Mouse (Mus musculus): ENCODE results near the gene Trim30b. TPM values are rescaled to one million over a fixed set of nuclear protein-coding genes. Genes with fewer than 3 reads are reported as not detected.
"Not testable (repeated sequence)": the region's sequence is repeated elsewhere in the genome, so short reads cannot be mapped to it uniquely, and the experiment has no call there.

The Trim30b gene
- polyA plus RNA-seq, 1 experiment from 2014 or later: not detected

- Histone ChIP-seq H3K4me2 (replicated peaks) (no peak overlapping the region), H3K4me1 (no peaks in the 10 kb centered on the region), H3K9me3 (no peaks in the 10 kb centered on the region), H3K27ac (replicated peaks) (no peak overlapping the region), H3K36me3 (no peaks in the 10 kb centered on the region), H3K9ac (replicated peaks) (no peak overlapping the region), H3K27me3 (no peaks in the 10 kb centered on the region), H3K4me3 (no peak overlapping the region)
- ATAC-seq (replicated peaks): no peak
- 78% methylated on average over 9 of the region's 9 CpGs for WGBS
Measured at GRCm38 (mm10) chr7:104322028-104322427, 47.7 kb downstream of the Trim30b start.

- H3K4me2 ChIP-seq (replicated peaks): peak within 1 kb of the TSS; percentile 28
- not testable (repeated sequence) for H3K9me3 ChIP-seq; H3K36me3 ChIP-seq; H3K9ac ChIP-seq (replicated peaks); H3K27me3 ChIP-seq; H3K4me1 ChIP-seq; H3K27ac ChIP-seq (replicated peaks); ATAC-seq (replicated peaks)
- WGBS: 32% methylated on average over 4 of the region's 4 CpGs
- peak within 1 kb of the TSS; percentile 9; the same call in 1 of the 2 replicates for H3K4me3 ChIP-seq
Measured at GRCm38 (mm10) chr7:104315369-104316080, 54.2 kb downstream of the Trim30b start, which contains the start of gene Trim12a. Gene Trim12a (minus strand): TSS chr7:104315466.

GRCm38 (mm10) chr7:104314796-104315353 lies 54.8 kb downstream of the Trim30b start:
- WGBS: 13% methylated on average over 15 of the region's 15 CpGs
- no peaks in the 10 kb centered on the region for H3K9me3 ChIP-seq
- no peaks in the 10 kb centered on the region for H3K27me3 ChIP-seq
- no peak overlapping the region for H3K27ac ChIP-seq (replicated peaks)
- H3K4me3 ChIP-seq: peak overlapping the region; percentile 9; the same call in 1 of the 2 replicates
- H3K36me3 ChIP-seq: no peaks in the 10 kb centered on the region
- H3K4me2 ChIP-seq (replicated peaks): peak overlapping the region; percentile 28
- no peaks in the 10 kb centered on the region for H3K4me1 ChIP-seq
- no peak for ATAC-seq (replicated peaks)
- H3K9ac ChIP-seq (replicated peaks): no peak overlapping the region

Other genes starting within 250 kb of the Trim30b start
- gene Ubqln5, start 240.1 kb downstream of the Trim30b start, polyA plus RNA-seq (2015; fragmentation: Nextera tagmentation; extraction: Ambion mirVana): not detected in 2 replicates
- gene Olfr643, start 232.5 kb downstream of the Trim30b start, polyA plus RNA-seq (2015; fragmentation: Nextera tagmentation; extraction: Ambion mirVana): not detected in 2 replicates
- not detected in 2 replicates for gene Ubqln3, start 226.6 kb downstream of the Trim30b start, polyA plus RNA-seq (2015; fragmentation: Nextera tagmentation; extraction: Ambion mirVana)
- not detected in 2 replicates for gene Ubqlnl, start 219.3 kb downstream of the Trim30b start, polyA plus RNA-seq (2015; fragmentation: Nextera tagmentation; extraction: Ambion mirVana)
- not detected in 2 replicates for gene Olfm5, start 205.1 kb downstream of the Trim30b start, polyA plus RNA-seq (2015; fragmentation: Nextera tagmentation; extraction: Ambion mirVana)
- gene Olfr648, start 186.5 kb downstream of the Trim30b start, polyA plus RNA-seq (2015; fragmentation: Nextera tagmentation; extraction: Ambion mirVana): 0.33 and 0.47 TPM in 2 replicates
- gene Olfr649, start 173.9 kb downstream of the Trim30b start, polyA plus RNA-seq (2015; fragmentation: Nextera tagmentation; extraction: Ambion mirVana): not detected in 2 replicates
- 0.24 and 0.34 TPM in 2 replicates for gene Trim6, start 151.1 kb downstream of the Trim30b start, polyA plus RNA-seq (2015; fragmentation: Nextera tagmentation; extraction: Ambion mirVana)
- gene Trim34a, start 125.4 kb downstream of the Trim30b start, polyA plus RNA-seq (2015; fragmentation: Nextera tagmentation; extraction: Ambion mirVana): 0.46 and 0.62 TPM in 2 replicates
- 0.09 and 0.13 TPM in 2 replicates for gene Trim5, start 81.8 kb downstream of the Trim30b start, polyA plus RNA-seq (2015; fragmentation: Nextera tagmentation; extraction: Ambion mirVana)
- gene Trim12a, start 54.4 kb downstream of the Trim30b start, polyA plus RNA-seq (2015; fragmentation: Nextera tagmentation; extraction: Ambion mirVana): 1.2 and 2.0 TPM in 2 replicates
- not detected in 2 replicates for gene Trim34b, start 40.4 kb downstream of the Trim30b start, polyA plus RNA-seq (2015; fragmentation: Nextera tagmentation; extraction: Ambion mirVana)
- 0.80 and 0.98 TPM in 2 replicates for gene Trim12c, start 16.5 kb downstream of the Trim30b start, polyA plus RNA-seq (2015; fragmentation: Nextera tagmentation; extraction: Ambion mirVana)
- gene Trim30c, start 31.0 kb upstream of the Trim30b start, polyA plus RNA-seq (2015; fragmentation: Nextera tagmentation; extraction: Ambion mirVana): not detected in 2 replicates
- 0.41 and 0.43 TPM in 2 replicates for gene Trim30a, start 95.3 kb upstream of the Trim30b start, polyA plus RNA-seq (2015; fragmentation: Nextera tagmentation; extraction: Ambion mirVana)
- gene Trim30d, start 138.0 kb upstream of the Trim30b start, polyA plus RNA-seq (2015; fragmentation: Nextera tagmentation; extraction: Ambion mirVana): 0.14 and 0.28 TPM in 2 replicates
- gene Olfr651, start 180.2 kb upstream of the Trim30b start, polyA plus RNA-seq (2015; fragmentation: Nextera tagmentation; extraction: Ambion mirVana): not detected in 2 replicates
- gene Olfr652, start 191.0 kb upstream of the Trim30b start, polyA plus RNA-seq (2015; fragmentation: Nextera tagmentation; extraction: Ambion mirVana): not detected in 2 replicates
- not detected in 2 replicates for gene Olfr653, start 207.4 kb upstream of the Trim30b start, polyA plus RNA-seq (2015; fragmentation: Nextera tagmentation; extraction: Ambion mirVana)
- gene Olfr654, start 217.1 kb upstream of the Trim30b start, polyA plus RNA-seq (2015; fragmentation: Nextera tagmentation; extraction: Ambion mirVana): not detected in 2 replicates
- gene Olfr655, start 231.9 kb upstream of the Trim30b start, polyA plus RNA-seq (2015; fragmentation: Nextera tagmentation; extraction: Ambion mirVana): 0.15 TPM in 1 of 2 replicates, not detected in the other
- not detected in 2 replicates for gene Olfr656, start 244.1 kb upstream of the Trim30b start, polyA plus RNA-seq (2015; fragmentation: Nextera tagmentation; extraction: Ambion mirVana)